Mouse (Mus musculus) small intestine, adult 2 months (tissue): ENCODE data around the gene Pithd1.

Source experiments
- CTCF ChIP-seq: fragments of 200-500 bp; IDR thresholded peaks from 2 replicates; pipeline ENCODE4 v1.5.1; 2012; ENCODE audit warnings: low read depth, mild to moderate bottlenecking, control low read depth, inconsistent platforms, low read length, moderate library complexity, mixed read lengths; ENCODE audit not compliant: insufficient replicate concordance, insufficient read length; ENCODE audit errors: extremely low read depth
- POLR2A ChIP-seq: fragments of 200-500 bp; IDR thresholded peaks from 2 replicates; pipeline ENCODE4 v1.6.1; 2012; ENCODE audit warnings: low read depth, mild to moderate bottlenecking, control low read depth, inconsistent platforms, low read length, moderate library complexity

DNA sequence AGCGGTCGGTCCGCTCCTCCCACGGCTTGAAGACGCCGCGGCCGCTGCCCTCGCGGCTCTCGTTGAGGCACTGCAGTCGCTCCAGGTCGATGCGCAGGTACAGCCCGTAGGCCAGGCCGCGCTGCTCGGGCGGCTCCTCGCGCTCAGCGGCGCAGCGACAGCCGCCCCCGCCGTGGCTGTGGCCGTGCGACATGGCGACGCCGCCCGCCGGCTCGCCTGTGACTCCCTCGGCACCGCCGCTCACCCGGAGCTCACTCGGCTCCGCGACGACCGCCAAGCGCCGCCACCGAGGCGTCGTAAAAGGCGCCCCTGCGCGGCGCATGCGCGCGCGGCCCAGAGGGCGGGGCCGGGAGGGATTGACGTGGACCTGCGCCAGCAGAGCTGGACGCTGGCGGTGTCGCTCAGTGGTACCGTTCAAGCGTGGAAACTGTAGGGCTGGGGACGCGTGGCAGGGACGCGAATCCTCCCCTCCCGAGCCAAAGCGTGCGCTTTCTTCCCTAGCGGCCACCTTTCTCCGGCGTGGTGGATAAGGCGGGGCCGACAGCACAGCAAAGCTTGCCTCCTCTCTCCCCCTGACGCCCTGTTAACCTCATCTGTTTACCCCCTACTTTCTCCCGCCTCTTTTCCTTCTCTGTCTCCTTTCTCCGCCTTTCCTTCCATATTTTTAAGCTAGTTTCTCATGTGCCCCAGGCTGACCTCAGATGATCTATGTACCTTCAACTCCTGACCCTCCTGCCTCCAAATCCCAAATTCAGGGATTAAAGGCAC, at the start of gene Pithd1:
- TF ChIP-seq CTCF (no peak), POLR2A (peak; percentile 85)
